Mouse (Mus musculus) layer of hippocampus, adult 8-10 months (tissue): ENCODE measurements around the gene Spem2. TPM values are rescaled to one million over a fixed set of nuclear protein-coding genes. Genes with fewer than 3 reads are reported as not detected.

Experiments used
- DNase-seq, 2 experiments: peaks; one replicate each; pipeline ENCODE4 v3.0.0; 2022; ENCODE audit warnings: low spot score in 2 of 2
- total RNA-seq, 4 experiments: library from RNA; stranded (reverse); gene quantifications; 2 replicates each; pipeline ENCODE4 v1.2.4; 2022

The Spem2 gene
- total RNA-seq, 4 experiments from 2014 or later = not detected

GRCm38 (mm10) chr11:69835966-69836335 lies 17.7 kb upstream of the Spem2 start:
- no peak for DNase-seq

GRCm38 (mm10) chr11:69835326-69835965 lies 17.2 kb upstream of the Spem2 start:
- no peak for DNase-seq

- no peak for DNase-seq
Measured at GRCm38 (mm10) chr11:69834001-69834549, 15.8 kb upstream of the Spem2 start.

- DNase-seq = no peak
Measured at GRCm38 (mm10) chr11:69833554-69833953, 15.3 kb upstream of the Spem2 start.

GRCm38 (mm10) chr11:69828832-69829231 lies 10.6 kb upstream of the Spem2 start:
- no peak for DNase-seq

GRCm38 (mm10) chr11:69823456-69823855 lies 5.2 kb upstream of the Spem2 start:
- no peak for DNase-seq

- DNase-seq = no peak
Measured at GRCm38 (mm10) chr11:69822080-69822479, 3.8 kb upstream of the Spem2 start, which contains the start of gene Spem1. TSS of gene Spem1 (minus strand) at chr11:69822180.

- DNase-seq = no peak
Measured at GRCm38 (mm10) chr11:69818871-69819270, 606 bp upstream of the Spem2 start.

GRCm38 (mm10) chr11:69816520-69816919 lies 1.7 kb downstream of the Spem2 start:
- DNase-seq = no peak

- DNase-seq = no peak
Measured at GRCm38 (mm10) chr11:69815155-69815554, 3.1 kb downstream of the Spem2 start, which contains the start of gene Gm39566. TSS of gene Gm39566 (minus strand) at chr11:69815298.

GRCm38 (mm10) chr11:69810280-69810679 lies 8.0 kb downstream of the Spem2 start:
- DNase-seq = no peak

GRCm38 (mm10) chr11:69807641-69808040 lies 10.6 kb downstream of the Spem2 start:
- no peak for DNase-seq

- no peak for DNase-seq
Measured at GRCm38 (mm10) chr11:69806378-69806777, 11.9 kb downstream of the Spem2 start.

GRCm38 (mm10) chr11:69804972-69805909 lies 13.0 kb downstream of the Spem2 start, which contains the start of gene Tmem102:
TSS of gene Tmem102 (minus strand) at chr11:69805624.
- DNase-seq = no peak

GRCm38 (mm10) chr11:69804652-69804940 lies 13.7 kb downstream of the Spem2 start:
- no peak for DNase-seq

GRCm38 (mm10) chr11:69803786-69804651 lies 14.2 kb downstream of the Spem2 start:
- DNase-seq = peak in 1 of 2 experiments; percentile 60

- no peak for DNase-seq
Measured at GRCm38 (mm10) chr11:69803328-69803727, 14.9 kb downstream of the Spem2 start.

- DNase-seq = peak; percentile 53 to 66
Measured at GRCm38 (mm10) chr11:69802648-69803105, 15.6 kb downstream of the Spem2 start.

- DNase-seq = no peak
Measured at GRCm38 (mm10) chr11:69801379-69801977, 16.8 kb downstream of the Spem2 start, which contains the start of gene Fgf11. TSS of gene Fgf11 (minus strand) at chr11:69801857.

- DNase-seq = peak in 1 of 2 experiments; percentile 25
Measured at GRCm38 (mm10) chr11:69800392-69801197, 17.7 kb downstream of the Spem2 start.
